Mouse (Mus musculus) heart, embryonic 12.5 days (tissue): Measurements from ENCODE around the gene Mycl. TPM values are rescaled to one million over a fixed set of nuclear protein-coding genes. Genes with fewer than 3 reads are reported as not detected.

Experiments
- ATAC-seq: fragments of 200-750 bp; cut with Nextera tagmentation; 2 replicates; pipeline ENCODE4 v1.8.0; 2017; ENCODE audit warnings: moderate TSS enrichment, moderate library complexity; ENCODE audit not compliant: insufficient number of reproducible peaks, low FRiP score
- H3K27ac ChIP-seq: fragments of 300-500 bp; sonication (generic); 2 replicates; pipeline ENCODE4 v1.5.1; 2016; ENCODE audit warnings: mild to moderate bottlenecking, moderate library complexity; ENCODE audit not compliant: poor library complexity, severe bottlenecking
- H3K27me3 ChIP-seq: fragments of 300-500 bp; sonication (generic); replicated peaks from 2 replicates; pipeline ENCODE4 v1.6.1; 2016; ENCODE audit warnings: mild to moderate bottlenecking, moderate library complexity
- H3K36me3 ChIP-seq: fragments of 300-500 bp; sonication (generic); 2 replicates; pipeline ENCODE4 v1.6.1; 2016; ENCODE audit warnings: mild to moderate bottlenecking, moderate library complexity
- H3K4me1 ChIP-seq: fragments of 300-500 bp; sonication (generic); replicated peaks from 2 replicates; pipeline ENCODE4 v1.6.1; 2016; ENCODE audit warnings: mild to moderate bottlenecking
- H3K4me2 ChIP-seq: fragments of 300-500 bp; sonication (generic); 2 replicates; pipeline ENCODE4 v1.6.1; 2016; ENCODE audit warnings: mild to moderate bottlenecking, moderate library complexity
- H3K4me3 ChIP-seq: fragments of 300-500 bp; sonication (generic); 2 replicates; pipeline ENCODE4 v1.5.1; 2016; ENCODE audit warnings: mild to moderate bottlenecking
- H3K9ac ChIP-seq: fragments of 300-500 bp; sonication (generic); 2 replicates; pipeline ENCODE4 v1.6.1; 2016; ENCODE audit warnings: mild to moderate bottlenecking, moderate library complexity
- H3K9me3 ChIP-seq: fragments of 300-500 bp; sonication (generic); replicated peaks from 2 replicates; pipeline ENCODE4 v1.6.1; 2016; ENCODE audit warnings: mild to moderate bottlenecking, moderate library complexity
- WGBS: fragments of 180-500 bp; shearing (Covaris S2); methylation state at CpG from one replicate; pipeline ENCODE4 v1.1.7; 2016; 5-methylcytosine and 5-hydroxymethylcytosine counted together
- polyA plus RNA-seq: library from polyadenylated mRNA; unstranded; fragments of >200 nt; fragmentation: Nextera tagmentation; extraction: Ambion mirVana; gene quantifications from 2 replicates; pipeline ENCODE4 v1.2.1, GENCODE M21; 2016

Gene Mycl
- polyA plus RNA-seq = 0.74 and 1.2 TPM in 2 replicates

GRCm38 (mm10) chr4:122995404-122996220 is at the start of gene Mycl:
Mycl (plus strand) TSS chr4:122995652.
- 0% methylated on average over 69 of the region's 69 CpGs for WGBS
- peaks cover 48% of the 10 kb centered on the region for H3K27me3 ChIP-seq

GRCm38 (mm10) chr4:122947223-122947622 is 48.2 kb upstream of the Mycl start:
- no peak for ATAC-seq
- H3K9me3 ChIP-seq = no peaks in the 10 kb centered on the region
- 79% methylated on average over 3 of the region's 3 CpGs for WGBS
- peaks cover 11% of the 10 kb centered on the region for H3K27me3 ChIP-seq
- no peak overlapping the region for H3K4me2 ChIP-seq
- no peak overlapping the region for H3K9ac ChIP-seq
- no peaks in the 10 kb centered on the region for H3K36me3 ChIP-seq
- no peaks in the 10 kb centered on the region for H3K4me1 ChIP-seq
- H3K4me3 ChIP-seq = no peak overlapping the region
- H3K27ac ChIP-seq = no peak overlapping the region

More at GRCm38 (mm10) chr4:122995404-122996220, at the start of gene Mycl:
- H3K9me3 ChIP-seq = no peaks in the 10 kb centered on the region
- H3K36me3 ChIP-seq = no peaks in the 10 kb centered on the region
- H3K4me2 ChIP-seq = peak within 1 kb of the TSS; percentile 100
- peak within 1 kb of the TSS; percentile 72 for H3K9ac ChIP-seq
- peaks cover 7% of the 10 kb centered on the region; the same call in 1 of the 2 replicates for H3K4me1 ChIP-seq
- peak within 1 kb of the TSS; percentile 72 for H3K4me3 ChIP-seq
- ATAC-seq = peak; percentile 60
- H3K27ac ChIP-seq = no peak within 1 kb of the TSS

GRCm38 (mm10) chr4:122949096-122949495 is 46.4 kb upstream of the Mycl start:
- Histone ChIP-seq H3K4me2 (no peak overlapping the region), H3K9ac (no peak overlapping the region), H3K36me3 (no peaks in the 10 kb centered on the region), H3K9me3 (no peaks in the 10 kb centered on the region), H3K4me1 (no peaks in the 10 kb centered on the region), H3K27ac (no peak overlapping the region), H3K27me3 (peaks cover 6% of the 10 kb centered on the region; the same call in 1 of the 2 replicates), H3K4me3 (no peak overlapping the region)
- no peak for ATAC-seq
- WGBS = 81% methylated on average over 8 of the region's 8 CpGs

GRCm38 (mm10) chr4:122954680-122955411 is 40.6 kb upstream of the Mycl start:
- ATAC-seq = peak; percentile 30; the same call in 1 of the 2 replicates
- Histone ChIP-seq H3K27ac (0 out of 2 replicates have a peak overlapping the region, but pooled peaks have one; percentile 19), H3K9ac (peak overlapping the region; percentile 43; the same call in 1 of the 2 replicates), H3K36me3 (no peaks in the 10 kb centered on the region), H3K4me3 (peak overlapping the region; percentile 14), H3K9me3 (no peaks in the 10 kb centered on the region), H3K4me1 (peaks cover 18% of the 10 kb centered on the region), H3K27me3 (peaks cover 41% of the 10 kb centered on the region), H3K4me2 (peak overlapping the region; percentile 62)
- WGBS = 55% methylated on average over 5 of the region's 5 CpGs

GRCm38 (mm10) chr4:122955412-122956136 is 39.9 kb upstream of the Mycl start:
- Histone ChIP-seq H3K4me3 (peak overlapping the region; percentile 14), H3K27ac (0 out of 2 replicates have a peak overlapping the region, but pooled peaks have one; percentile 19)

GRCm38 (mm10) chr4:122956301-122956700 is 39.2 kb upstream of the Mycl start:
- no peak overlapping the region for H3K9ac ChIP-seq
- no peak for ATAC-seq
- 81% methylated on average over 4 of the region's 6 CpGs for WGBS
- no peak overlapping the region for H3K4me2 ChIP-seq
- no peak overlapping the region for H3K27ac ChIP-seq
- H3K4me3 ChIP-seq = no peak overlapping the region
- H3K9me3 ChIP-seq = no peaks in the 10 kb centered on the region
- H3K36me3 ChIP-seq = no peaks in the 10 kb centered on the region
- peaks cover 46% of the 10 kb centered on the region for H3K27me3 ChIP-seq
- peaks cover 30% of the 10 kb centered on the region for H3K4me1 ChIP-seq

More at GRCm38 (mm10) chr4:122955412-122956136, 39.9 kb upstream of the Mycl start:
- Histone ChIP-seq H3K27me3 (peaks cover 42% of the 10 kb centered on the region), H3K4me2 (peak overlapping the region; percentile 62), H3K4me1 (peaks cover 23% of the 10 kb centered on the region), H3K36me3 (no peaks in the 10 kb centered on the region), H3K9ac (peak overlapping the region; percentile 43; the same call in 1 of the 2 replicates), H3K9me3 (no peaks in the 10 kb centered on the region)
- WGBS = 9% methylated on average over 17 of the region's 17 CpGs
- ATAC-seq = peak; percentile 88

- 78% methylated on average over 6 of the region's 6 CpGs for WGBS
- Histone ChIP-seq H3K4me3 (no peak overlapping the region), H3K9ac (no peak overlapping the region), H3K27ac (no peak overlapping the region), H3K9me3 (no peaks in the 10 kb centered on the region), H3K4me2 (no peak overlapping the region), H3K36me3 (no peaks in the 10 kb centered on the region), H3K27me3 (peaks cover 61% of the 10 kb centered on the region), H3K4me1 (peaks cover 49% of the 10 kb centered on the region)
- ATAC-seq = no peak
Observed at GRCm38 (mm10) chr4:122958491-122959031, 36.9 kb upstream of the Mycl start.

- Histone ChIP-seq H3K27ac (no peak overlapping the region), H3K4me1 (peaks cover 45% of the 10 kb centered on the region), H3K9me3 (no peaks in the 10 kb centered on the region), H3K36me3 (no peaks in the 10 kb centered on the region), H3K4me3 (peak overlapping the region; percentile 54), H3K9ac (peak overlapping the region; percentile 49), H3K27me3 (peaks cover 68% of the 10 kb centered on the region), H3K4me2 (peak overlapping the region; percentile 89)
- ATAC-seq = no peak
- 10% methylated on average over 8 of the region's 8 CpGs for WGBS
Observed at GRCm38 (mm10) chr4:122959816-122960215, 35.6 kb upstream of the Mycl start.

- Histone ChIP-seq H3K9me3 (no peaks in the 10 kb centered on the region), H3K9ac (peak overlapping the region; percentile 49), H3K4me2 (peak overlapping the region; percentile 89), H3K36me3 (no peaks in the 10 kb centered on the region), H3K27me3 (peaks cover 68% of the 10 kb centered on the region), H3K27ac (no peak overlapping the region), H3K4me1 (peaks cover 38% of the 10 kb centered on the region), H3K4me3 (peak overlapping the region; percentile 54)
- WGBS = under 1% methylated on average over 43 of the region's 43 CpGs
- ATAC-seq = peak; percentile 20; the same call in 1 of the 2 replicates
Observed at GRCm38 (mm10) chr4:122960321-122961099, 34.9 kb upstream of the Mycl start.

- Histone ChIP-seq H3K9me3 (no peaks in the 10 kb centered on the region), H3K36me3 (no peaks in the 10 kb centered on the region), H3K27me3 (peaks cover 67% of the 10 kb centered on the region), H3K4me2 (peak within 1 kb of the TSS; percentile 89), H3K27ac (peak within 1 kb of the TSS; percentile 24; the same call in 1 of the 2 replicates), H3K4me1 (peaks cover 33% of the 10 kb centered on the region), H3K4me3 (peak within 1 kb of the TSS; percentile 54), H3K9ac (peak within 1 kb of the TSS; percentile 49)
- WGBS = under 1% methylated on average over 27 of the region's 27 CpGs
- ATAC-seq = peak; percentile 22; the same call in 1 of the 2 replicates
Observed at GRCm38 (mm10) chr4:122961100-122961567, 34.3 kb upstream of the Mycl start, which contains the start of gene Mfsd2a. Mfsd2a (minus strand) TSS chr4:122961188.
